In the genomic region with DNA sequence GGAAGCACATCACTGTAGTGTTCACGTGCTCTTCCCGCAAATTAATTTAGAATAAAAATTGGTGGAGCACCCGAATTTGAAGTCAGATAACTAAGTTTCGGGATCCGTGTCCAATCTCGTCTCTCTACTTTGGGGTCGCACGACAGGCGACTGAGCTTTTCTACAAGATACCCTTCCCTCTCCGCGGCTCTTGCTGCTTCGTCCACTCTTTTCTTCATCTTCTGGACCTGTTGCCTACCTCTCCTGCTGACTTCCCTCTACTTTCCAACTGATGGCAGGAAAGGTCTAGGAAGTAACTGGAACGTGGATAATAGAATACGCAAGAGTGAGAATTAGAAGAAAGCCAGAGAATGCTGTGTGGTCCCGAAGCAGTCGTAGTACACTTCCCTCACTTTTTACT, we compare ENCODE assay signal across 8 mouse cellular contexts. TPM values are rescaled to one million over a fixed set of nuclear protein-coding genes. Genes with fewer than 3 reads are reported as not detected.
DNase-seq lines count a peak whose midpoint lies in the region; ATAC-seq and TF ChIP-seq lines count a peak whose summit lies in the region.

No protein-coding gene starts in this region.

- H3K36me3 ChIP-seq in lung, postnatal 0 days (ENCODE audit: insufficient read depth, low read length), result no peaks in the 10 kb centered on the region
- no peaks in the 10 kb centered on the region for H3K36me3 ChIP-seq in forebrain, embryonic 10.5 days (replicated peaks)
- H3K36me3 ChIP-seq in intestine, postnatal 0 days (ENCODE audit: control insufficient read depth, insufficient read depth), result no peaks in the 10 kb centered on the region
- no peaks in the 10 kb centered on the region for H3K36me3 ChIP-seq in neural tube, embryonic 14.5 days (ENCODE audit: control insufficient read depth, insufficient read depth, low read length)

- no peak for TF ChIP-seq CTCF in lung, postnatal 0 days (IDR thresholded peaks at IDR 0.05)
- no peak for TF ChIP-seq CTCF in intestine, postnatal 0 days (IDR thresholded peaks at IDR 0.05; ENCODE audit: low read depth)

- WGBS in lung, postnatal 0 days, result 2% methylated on average over 16 of the region's 16 CpGs
- WGBS in forebrain, embryonic 10.5 days, result under 1% methylated on average over 16 of the region's 16 CpGs
- 4% methylated on average over 16 of the region's 16 CpGs for WGBS in intestine, postnatal 0 days
- WGBS in neural tube, embryonic 14.5 days, result under 1% methylated on average over 16 of the region's 16 CpGs

- TF ChIP-seq EP300 in lung, postnatal 0 days (IDR thresholded peaks at IDR 0.05), result no peak

- no peak for DNase-seq in lung, postnatal 0 days (ENCODE audit: low spot score)
- DNase-seq in lung, postnatal 14 days, result no peak
- no peak for DNase-seq in forebrain, embryonic 10.5 days (ENCODE audit: extremely low spot score, low spot score)
- no peak for DNase-seq in testis, postnatal 10 days (ENCODE audit: low spot score)
- no peak for DNase-seq in right cerebral cortex, postnatal 4 days
- DNase-seq in thymus, postnatal 10 days (ENCODE audit: low spot score in 2 of 2), result no peak

- H3K4me2 ChIP-seq in lung, postnatal 0 days (replicated peaks; ENCODE audit: low read depth, low read length), result peak overlapping the region; percentile 67
- H3K4me2 ChIP-seq in intestine, postnatal 0 days (replicated peaks; ENCODE audit: low read depth), result peak overlapping the region; percentile 69
- peak overlapping the region; percentile 54; the same call in 1 of the 2 replicates for H3K4me2 ChIP-seq in neural tube, embryonic 14.5 days (ENCODE audit: low read depth, low read length)

- H3K9ac ChIP-seq in lung, postnatal 0 days (replicated peaks; ENCODE audit: low read depth), result no peak overlapping the region
- no peak overlapping the region for H3K9ac ChIP-seq in intestine, postnatal 0 days (ENCODE audit: low read depth, low read length)
- no peak overlapping the region for H3K9ac ChIP-seq in neural tube, embryonic 14.5 days (replicated peaks; ENCODE audit: low read depth, low read length)

- no peaks in the 10 kb centered on the region for H3K9me3 ChIP-seq in lung, postnatal 0 days (ENCODE audit: low read length)
- H3K9me3 ChIP-seq in forebrain, embryonic 10.5 days, result no peaks in the 10 kb centered on the region
- H3K9me3 ChIP-seq in intestine, postnatal 0 days (ENCODE audit: control insufficient read depth), result no peaks in the 10 kb centered on the region
- no peaks in the 10 kb centered on the region for H3K9me3 ChIP-seq in neural tube, embryonic 14.5 days (ENCODE audit: control insufficient read depth, low read length)

- 0 out of 2 replicates have a peak, but pooled peaks cover 9% of the 10 kb centered on the region for H3K27me3 ChIP-seq in lung, postnatal 0 days (replicated peaks; ENCODE audit: insufficient read depth, low read length)
- peaks cover 12% of the 10 kb centered on the region; the same call in 1 of the 2 replicates for H3K27me3 ChIP-seq in forebrain, embryonic 10.5 days (ENCODE audit: poor library complexity, severe bottlenecking)
- no peaks in the 10 kb centered on the region for H3K27me3 ChIP-seq in intestine, postnatal 0 days (replicated peaks; ENCODE audit: control insufficient read depth, insufficient read depth, low read length)
- peaks cover 26% of the 10 kb centered on the region for H3K27me3 ChIP-seq in neural tube, embryonic 14.5 days (ENCODE audit: control insufficient read depth, insufficient read depth, low read length)

- ATAC-seq in lung, postnatal 0 days, result no peak
- no peak for ATAC-seq in intestine, postnatal 0 days
- no peak for ATAC-seq in neural tube, embryonic 14.5 days (ENCODE audit: low read depth)

- no peak overlapping the region for H3K27ac ChIP-seq in lung, postnatal 0 days (ENCODE audit: low read length)
- no peak overlapping the region; the same call in 1 of the 2 replicates for H3K27ac ChIP-seq in forebrain, embryonic 10.5 days
- H3K27ac ChIP-seq in intestine, postnatal 0 days (ENCODE audit: low read depth, low read length), result no peak overlapping the region
- no peak overlapping the region for H3K27ac ChIP-seq in neural tube, embryonic 14.5 days (ENCODE audit: low read depth, low read length)

- H3K4me1 ChIP-seq in lung, postnatal 0 days (ENCODE audit: insufficient read depth, low read depth, low read length), result no peaks in the 10 kb centered on the region; the same call in 1 of the 2 replicates
- peaks cover 36% of the 10 kb centered on the region for H3K4me1 ChIP-seq in forebrain, embryonic 10.5 days
- no peaks in the 10 kb centered on the region for H3K4me1 ChIP-seq in intestine, postnatal 0 days (replicated peaks; ENCODE audit: control insufficient read depth, insufficient read depth, low read length)
- H3K4me1 ChIP-seq in neural tube, embryonic 14.5 days (ENCODE audit: control insufficient read depth, insufficient read depth, low read length), result 0 out of 2 replicates have a peak, but pooled peaks cover 3% of the 10 kb centered on the region

- H3K4me3 ChIP-seq in lung, postnatal 0 days (ENCODE audit: low read depth, low read length), result peak overlapping the region; percentile 41
- H3K4me3 ChIP-seq in forebrain, embryonic 10.5 days, result peak overlapping the region; percentile 66
- peak overlapping the region; percentile 38 for H3K4me3 ChIP-seq in intestine, postnatal 0 days (ENCODE audit: low read depth, low read length)
- H3K4me3 ChIP-seq in neural tube, embryonic 14.5 days (ENCODE audit: low read depth, low read length), result peak overlapping the region; percentile 14; the same call in 1 of the 2 replicates

RNA-seq across cellular contexts. Expression of a gene that starts 26.9 kb away (rescaled TPM):
- polyA plus RNA-seq in lung, postnatal 0 days (2015; fragmentation: Nextera tagmentation; extraction: Ambion mirVana), result 2.5 and 3.4 TPM in 2 replicates
- polyA plus RNA-seq in forebrain, embryonic 10.5 days (2016; fragmentation: Nextera tagmentation; extraction: Ambion mirVana), result 24.3 and 26.8 TPM in 2 replicates
- 1.2 TPM in 2 replicates for polyA plus RNA-seq in intestine, postnatal 0 days (2015; fragmentation: Nextera tagmentation; extraction: Ambion mirVana)
- polyA plus RNA-seq in neural tube, embryonic 14.5 days (2014; fragmentation: Nextera tagmentation; extraction: Ambion mirVana), result 16.4 and 17.1 TPM in 2 replicates

Comparison
In these comparisons a context has a peak if more than half of its experiments do, and no peak if none do; other contexts are left out.
1. H3K4me3 ChIP-seq: peak in every context shown above with its lines; median percentile 66 in forebrain, embryonic 10.5 days; 41 in lung, postnatal 0 days; 38 in intestine, postnatal 0 days; 14 in neural tube, embryonic 14.5 days.